16 mouse cellular contexts compared by ENCODE assay signal in the genomic region with DNA sequence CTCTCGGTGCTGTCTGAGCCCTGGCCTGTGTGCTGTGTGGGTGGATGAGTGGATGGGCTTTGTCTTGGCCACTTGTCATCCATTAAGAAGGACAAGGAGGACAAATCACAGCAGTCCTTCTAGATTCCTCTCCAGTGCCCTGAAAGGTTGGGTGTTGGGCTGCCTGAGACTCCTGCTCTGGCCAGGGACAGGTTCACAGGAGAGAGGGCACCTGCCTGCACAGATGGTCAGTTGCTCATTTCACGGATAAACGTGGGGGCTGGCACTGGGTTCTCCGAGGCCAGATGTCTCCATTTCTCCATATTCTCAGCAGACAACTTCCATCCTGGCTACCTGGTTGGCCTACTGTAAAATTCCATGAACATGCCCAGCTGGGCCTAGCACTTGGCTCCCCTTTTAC.
"Had no signal": no experiment of that assay in that cellular context is flagged by ENCODE, and none has a peak within 500 bp of the region (broad histone marks: within the 10 kb centered on the region; RNA-seq: fewer than 3 reads in every experiment).

No protein-coding gene starts in this region.

- H3K4me2 ChIP-seq: kidney, embryonic 15.5 days; limb, embryonic 13.5 days; midbrain, embryonic 12.5 days; neural tube, embryonic 13.5 days had no signal

- H3K27ac ChIP-seq: kidney, embryonic 15.5 days; limb, embryonic 13.5 days; liver, embryonic 14.5 days; midbrain, embryonic 12.5 days; neural tube, embryonic 13.5 days had no signal

- DNase-seq: kidney, postnatal 14 days; layer of hippocampus, adult 9-11 months; layer of hippocampus, postnatal 36 days; left cerebral cortex, postnatal 4 days; lung, adult 18-20 months; retina, postnatal 1 day; right cerebral cortex, postnatal 4 days; spleen, adult 18-20 months; thymus, adult 2 months; thymus, postnatal 36 days had no signal

- ATAC-seq: midbrain, embryonic 16.5 days had no signal

- H3K36me3 ChIP-seq: kidney, embryonic 15.5 days; limb, embryonic 13.5 days; midbrain, embryonic 12.5 days had no signal

- H3K4me3 ChIP-seq: kidney, embryonic 15.5 days; limb, embryonic 13.5 days; midbrain, embryonic 12.5 days; neural tube, embryonic 13.5 days had no signal

- H3K27me3 ChIP-seq: kidney, embryonic 15.5 days; limb, embryonic 13.5 days; midbrain, embryonic 12.5 days; neural tube, embryonic 13.5 days had no signal

- H3K9ac ChIP-seq: kidney, embryonic 15.5 days; limb, embryonic 13.5 days; liver, embryonic 14.5 days; midbrain, embryonic 12.5 days; neural tube, embryonic 13.5 days had no signal

- H3K4me1 ChIP-seq: midbrain, embryonic 12.5 days had no signal

- H3K9me3 ChIP-seq: kidney, embryonic 15.5 days; limb, embryonic 13.5 days; midbrain, embryonic 12.5 days; neural tube, embryonic 13.5 days had no signal
